Mouse (Mus musculus): ENCODE results near the gene Gm21887. TPM values are rescaled to one million over a fixed set of nuclear protein-coding genes. Genes with fewer than 3 reads are reported as not detected.
"Not testable (repeated sequence)": the region's sequence is repeated elsewhere in the genome, so short reads cannot be mapped to it uniquely, and the experiment has no call there.

The Gm21887 gene
- polyA plus RNA-seq, 1 experiment from 2014 or later = 91.3 TPM

DNA sequence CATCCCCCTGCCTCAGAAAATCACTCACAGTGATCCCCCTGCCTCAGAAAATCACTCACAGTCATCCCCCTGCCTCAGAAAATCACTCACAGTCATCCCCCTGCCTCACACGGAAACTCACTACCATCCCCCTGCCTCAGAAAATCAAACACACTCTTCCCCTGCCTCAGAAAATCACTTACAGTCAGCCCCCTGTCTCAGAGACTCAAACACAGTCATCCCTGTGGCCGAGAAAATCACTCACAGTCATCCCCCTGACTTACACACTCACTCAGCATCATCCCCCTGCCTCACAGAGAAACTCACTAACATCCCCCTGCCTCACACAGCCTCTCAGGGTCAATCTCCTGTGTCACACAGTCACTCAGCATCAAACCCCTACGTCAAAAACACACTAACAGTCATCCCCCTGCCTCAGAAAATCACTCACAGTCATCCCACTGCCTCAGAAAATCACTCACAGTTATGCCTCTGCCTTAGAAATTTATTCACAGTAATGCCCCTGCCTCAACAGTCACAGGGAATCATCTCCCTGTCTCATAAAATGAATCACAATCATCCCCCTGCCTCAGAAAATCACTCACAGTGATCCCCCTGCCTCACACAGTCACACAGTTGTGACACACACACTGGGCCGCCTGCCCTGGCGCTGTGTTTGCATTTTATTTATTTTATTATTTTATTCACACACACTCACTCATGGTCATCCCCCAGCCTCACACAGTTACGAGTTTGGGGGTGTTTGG is 8.6 kb upstream of the Gm21887 start:
- not testable (repeated sequence) for H3K9me3 ChIP-seq (ENCODE audit: control insufficient read depth, low read length); ATAC-seq; H3K27me3 ChIP-seq (replicated peaks; ENCODE audit: control insufficient read depth, insufficient read depth, low read length); H3K36me3 ChIP-seq (ENCODE audit: control insufficient read depth, insufficient read depth, low read length); H3K27ac ChIP-seq (ENCODE audit: low read depth, low read length); H3K9ac ChIP-seq (ENCODE audit: low read depth, low read length); H3K4me1 ChIP-seq (ENCODE audit: control insufficient read depth, insufficient read depth, low read depth, low read length); H3K4me2 ChIP-seq (ENCODE audit: low read length); H3K4me3 ChIP-seq (ENCODE audit: low read length)
- 30% methylated on average over 6 of the region's 6 CpGs for WGBS

DNA sequence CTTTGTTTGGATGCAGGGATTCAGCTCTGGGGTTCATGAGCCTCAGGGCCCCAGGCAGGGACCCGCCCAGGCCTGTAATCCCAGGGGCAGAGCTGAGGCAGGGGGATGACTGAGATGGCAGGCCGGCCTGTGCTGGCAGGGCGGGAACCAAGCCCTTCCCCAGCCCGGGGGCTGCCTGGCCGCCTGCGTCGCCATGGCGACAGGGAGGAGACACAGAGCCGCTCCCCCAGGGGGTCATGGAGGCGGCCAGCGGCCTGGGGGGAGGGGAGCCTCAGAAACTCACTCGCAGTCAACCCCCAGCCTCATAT is 8.1 kb upstream of the Gm21887 start:
- ATAC-seq = peak; percentile 30; the same call in 1 of the 2 replicates
- H3K4me1 ChIP-seq (ENCODE audit: control insufficient read depth, insufficient read depth, low read depth, low read length); H3K4me3 ChIP-seq (ENCODE audit: low read length); H3K27ac ChIP-seq (ENCODE audit: low read depth, low read length); H3K9me3 ChIP-seq (ENCODE audit: control insufficient read depth, low read length); H3K36me3 ChIP-seq (ENCODE audit: control insufficient read depth, insufficient read depth, low read length); H3K9ac ChIP-seq (ENCODE audit: low read depth, low read length); H3K4me2 ChIP-seq (ENCODE audit: low read length); H3K27me3 ChIP-seq (replicated peaks; ENCODE audit: control insufficient read depth, insufficient read depth, low read length): not testable (repeated sequence)
- WGBS = no CpG with 5 or more reads among the region's 12 CpGs

DNA sequence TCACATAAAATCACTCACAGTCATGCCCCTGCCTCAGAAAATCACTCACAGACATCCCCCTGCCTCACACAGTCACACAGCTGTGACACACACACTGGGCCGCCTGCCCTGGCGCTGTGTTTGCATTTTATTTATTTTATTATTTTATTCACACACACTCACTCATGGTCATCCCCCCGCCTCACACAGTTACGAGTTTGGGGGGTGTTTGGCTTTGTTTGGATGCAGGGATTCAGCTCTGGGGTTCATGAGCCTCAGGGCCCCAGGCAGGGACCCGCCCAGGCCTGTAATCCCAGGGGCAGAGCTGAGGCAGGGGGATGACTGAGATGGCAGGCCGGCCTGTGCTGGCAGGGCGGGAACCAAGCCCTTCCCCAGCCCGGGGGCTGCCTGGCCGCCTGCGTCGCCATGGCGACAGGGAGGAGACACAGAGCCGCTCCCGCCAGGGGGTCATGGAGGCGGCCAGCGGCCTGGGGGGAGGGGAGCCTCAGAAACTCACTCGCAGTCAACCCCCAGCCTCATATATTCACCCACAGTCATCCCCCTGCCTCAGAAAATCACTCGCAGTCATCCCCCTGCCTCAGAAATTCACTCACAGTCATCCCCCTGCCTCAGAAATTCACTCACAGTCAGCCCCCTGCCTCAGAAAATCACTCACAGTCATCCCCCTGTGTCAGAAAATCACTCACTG is 6.8 kb upstream of the Gm21887 start:
- ATAC-seq = peak; percentile 50; the same call in 1 of the 2 replicates

DNA sequence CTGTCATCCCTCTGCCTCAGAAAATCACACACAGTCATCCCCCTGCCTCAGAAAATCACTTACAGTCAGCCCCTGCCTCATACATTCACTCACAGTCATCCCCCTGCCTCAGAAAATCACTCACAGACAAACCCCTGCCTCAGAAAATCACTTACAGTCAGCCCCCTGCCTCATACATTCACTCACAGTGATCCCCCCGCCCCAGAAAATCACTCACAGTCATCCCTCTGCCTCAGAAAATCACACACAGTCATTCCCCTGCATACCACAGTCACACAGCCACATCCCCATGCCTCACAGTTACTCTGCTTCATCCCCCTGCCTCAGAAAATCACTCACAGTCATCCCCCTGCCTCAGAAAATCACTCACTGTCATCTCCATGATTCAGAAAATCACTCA is 5.9 kb upstream of the Gm21887 start:
- H3K4me3 ChIP-seq (ENCODE audit: low read length); H3K4me1 ChIP-seq (ENCODE audit: control insufficient read depth, insufficient read depth, low read depth, low read length); H3K36me3 ChIP-seq (ENCODE audit: control insufficient read depth, insufficient read depth, low read length); H3K4me2 ChIP-seq (ENCODE audit: low read length); H3K9me3 ChIP-seq (ENCODE audit: control insufficient read depth, low read length); H3K27me3 ChIP-seq (replicated peaks; ENCODE audit: control insufficient read depth, insufficient read depth, low read length); ATAC-seq; H3K9ac ChIP-seq (ENCODE audit: low read depth, low read length); H3K27ac ChIP-seq (ENCODE audit: low read depth, low read length): not testable (repeated sequence)
- WGBS = 24% methylated on average over 1 of the region's 1 CpGs

More for the DNA sequence above, 6.8 kb upstream of the Gm21887 start:
- H3K27ac ChIP-seq (ENCODE audit: low read depth, low read length); H3K4me1 ChIP-seq (ENCODE audit: control insufficient read depth, insufficient read depth, low read depth, low read length); H3K4me3 ChIP-seq (ENCODE audit: low read length); H3K36me3 ChIP-seq (ENCODE audit: control insufficient read depth, insufficient read depth, low read length); H3K27me3 ChIP-seq (replicated peaks; ENCODE audit: control insufficient read depth, insufficient read depth, low read length); H3K9me3 ChIP-seq (ENCODE audit: control insufficient read depth, low read length); H3K9ac ChIP-seq (ENCODE audit: low read depth, low read length); H3K4me2 ChIP-seq (ENCODE audit: low read length): not testable (repeated sequence)
- WGBS = 30% methylated on average over 6 of the region's 18 CpGs

DNA sequence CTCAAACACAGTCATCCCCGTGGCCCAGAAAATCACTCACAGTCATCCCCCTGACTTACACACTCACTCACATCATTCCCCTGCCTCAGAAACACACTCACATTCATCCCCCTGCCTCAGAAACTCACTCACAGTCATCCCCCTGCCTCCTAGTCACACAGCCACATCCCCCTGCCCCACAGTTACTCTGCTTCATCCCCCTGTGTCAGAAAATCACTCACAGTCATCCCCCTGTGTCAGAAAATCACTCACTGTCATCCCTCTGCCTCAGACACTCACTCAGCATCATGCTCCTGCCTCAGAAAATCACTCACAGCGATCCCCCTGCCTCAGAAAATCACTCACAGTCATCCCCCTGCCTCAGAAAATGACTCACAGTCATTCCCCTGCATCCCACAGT is 5.2 kb upstream of the Gm21887 start:
- WGBS = 45% methylated on average over 2 of the region's 2 CpGs
- H3K9ac ChIP-seq (ENCODE audit: low read depth, low read length); H3K36me3 ChIP-seq (ENCODE audit: control insufficient read depth, insufficient read depth, low read length); H3K27ac ChIP-seq (ENCODE audit: low read depth, low read length); H3K27me3 ChIP-seq (replicated peaks; ENCODE audit: control insufficient read depth, insufficient read depth, low read length); H3K9me3 ChIP-seq (ENCODE audit: control insufficient read depth, low read length); ATAC-seq; H3K4me1 ChIP-seq (ENCODE audit: control insufficient read depth, insufficient read depth, low read depth, low read length); H3K4me2 ChIP-seq (ENCODE audit: low read length); H3K4me3 ChIP-seq (ENCODE audit: low read length): not testable (repeated sequence)

DNA sequence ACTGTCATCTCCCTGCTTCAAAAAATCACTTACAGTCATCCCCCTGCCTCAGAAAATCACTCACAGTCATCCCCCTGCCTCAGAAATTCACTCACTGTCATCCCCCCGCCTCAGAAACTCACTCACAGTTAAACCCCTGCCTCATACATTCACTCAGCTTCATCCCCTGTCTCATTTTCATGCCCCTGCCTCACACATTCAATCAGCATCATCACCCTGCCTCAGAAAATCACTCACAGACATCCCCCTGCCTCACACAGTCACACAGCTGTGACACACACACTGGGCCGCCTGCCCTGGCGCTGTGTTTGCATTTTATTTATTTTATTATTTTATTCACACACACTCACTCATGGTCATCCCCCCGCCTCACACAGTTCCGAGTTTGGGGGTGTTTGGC is 4.7 kb upstream of the Gm21887 start:
- H3K27me3 ChIP-seq (replicated peaks; ENCODE audit: control insufficient read depth, insufficient read depth, low read length); H3K36me3 ChIP-seq (ENCODE audit: control insufficient read depth, insufficient read depth, low read length); H3K4me2 ChIP-seq (ENCODE audit: low read length); H3K27ac ChIP-seq (ENCODE audit: low read depth, low read length); ATAC-seq; H3K9ac ChIP-seq (ENCODE audit: low read depth, low read length); H3K4me1 ChIP-seq (ENCODE audit: control insufficient read depth, insufficient read depth, low read depth, low read length); H3K4me3 ChIP-seq (ENCODE audit: low read length): not testable (repeated sequence)
- WGBS = 17% methylated on average over 5 of the region's 5 CpGs
- H3K9me3 ChIP-seq (ENCODE audit: control insufficient read depth, low read length) = peaks cover 13% of the 10 kb centered on the region

DNA sequence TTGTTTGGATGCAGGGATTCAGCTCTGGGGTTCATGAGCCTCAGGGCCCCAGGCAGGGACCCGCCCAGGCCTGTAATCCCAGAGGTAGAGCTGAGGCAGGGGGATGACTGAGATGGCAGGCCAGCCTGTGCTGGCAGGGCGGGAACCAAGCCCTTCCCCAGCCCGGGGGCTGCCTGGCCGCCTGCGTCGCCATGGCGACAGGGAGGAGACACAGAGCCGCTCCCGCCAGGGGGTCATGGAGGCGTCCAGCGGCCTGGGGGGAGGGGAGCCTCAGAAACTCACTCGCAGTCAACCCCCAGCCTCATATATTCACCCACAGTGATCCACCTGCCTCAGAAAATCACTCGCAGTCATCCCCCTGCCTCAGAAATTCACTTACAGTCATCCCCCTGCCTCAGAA is 4.3 kb upstream of the Gm21887 start:
- H3K4me2 ChIP-seq (ENCODE audit: low read length); H3K4me3 ChIP-seq (ENCODE audit: low read length); H3K27me3 ChIP-seq (replicated peaks; ENCODE audit: control insufficient read depth, insufficient read depth, low read length); ATAC-seq; H3K4me1 ChIP-seq (ENCODE audit: control insufficient read depth, insufficient read depth, low read depth, low read length); H3K9ac ChIP-seq (ENCODE audit: low read depth, low read length); H3K36me3 ChIP-seq (ENCODE audit: control insufficient read depth, insufficient read depth, low read length); H3K27ac ChIP-seq (ENCODE audit: low read depth, low read length): not testable (repeated sequence)
- peaks cover 14% of the 10 kb centered on the region for H3K9me3 ChIP-seq (ENCODE audit: control insufficient read depth, low read length)
- WGBS = 7% methylated on average over 13 of the region's 13 CpGs

DNA sequence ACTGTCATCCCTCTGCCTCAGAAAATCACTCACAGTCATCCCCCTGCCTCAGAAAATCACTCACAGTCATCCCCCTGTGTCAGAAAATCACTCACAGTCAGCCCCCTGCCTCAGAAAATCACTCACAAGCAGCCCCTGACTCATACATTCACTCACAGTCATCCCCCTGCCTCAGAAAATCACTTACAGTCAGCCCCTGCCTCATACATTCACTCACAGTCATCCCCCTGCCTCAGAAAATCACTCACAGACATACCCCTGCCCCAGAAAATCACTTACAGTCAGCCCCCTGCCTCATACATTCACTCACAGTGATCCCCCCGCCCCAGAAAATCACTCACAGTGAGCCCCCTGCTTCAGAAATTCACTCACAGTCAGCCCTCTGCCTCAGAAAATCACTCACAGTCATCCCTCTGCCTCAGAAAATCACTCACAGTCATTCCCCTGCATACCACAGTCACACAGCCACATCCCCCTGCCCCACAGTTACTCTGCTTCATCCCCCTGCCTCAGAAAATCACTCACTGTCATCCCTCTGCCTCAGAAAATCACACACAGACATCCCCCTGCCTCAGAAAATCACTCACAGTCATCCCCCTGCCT is 3.7 kb upstream of the Gm21887 start:
- H3K4me1 ChIP-seq (ENCODE audit: control insufficient read depth, insufficient read depth, low read depth, low read length); ATAC-seq; H3K27ac ChIP-seq (ENCODE audit: low read depth, low read length); H3K36me3 ChIP-seq (ENCODE audit: control insufficient read depth, insufficient read depth, low read length); H3K4me2 ChIP-seq (ENCODE audit: low read length); H3K9ac ChIP-seq (ENCODE audit: low read depth, low read length); H3K27me3 ChIP-seq (replicated peaks; ENCODE audit: control insufficient read depth, insufficient read depth, low read length); H3K4me3 ChIP-seq (ENCODE audit: low read length): not testable (repeated sequence)
- WGBS = 38% methylated on average over 1 of the region's 1 CpGs
- peaks cover 17% of the 10 kb centered on the region for H3K9me3 ChIP-seq (ENCODE audit: control insufficient read depth, low read length)

DNA sequence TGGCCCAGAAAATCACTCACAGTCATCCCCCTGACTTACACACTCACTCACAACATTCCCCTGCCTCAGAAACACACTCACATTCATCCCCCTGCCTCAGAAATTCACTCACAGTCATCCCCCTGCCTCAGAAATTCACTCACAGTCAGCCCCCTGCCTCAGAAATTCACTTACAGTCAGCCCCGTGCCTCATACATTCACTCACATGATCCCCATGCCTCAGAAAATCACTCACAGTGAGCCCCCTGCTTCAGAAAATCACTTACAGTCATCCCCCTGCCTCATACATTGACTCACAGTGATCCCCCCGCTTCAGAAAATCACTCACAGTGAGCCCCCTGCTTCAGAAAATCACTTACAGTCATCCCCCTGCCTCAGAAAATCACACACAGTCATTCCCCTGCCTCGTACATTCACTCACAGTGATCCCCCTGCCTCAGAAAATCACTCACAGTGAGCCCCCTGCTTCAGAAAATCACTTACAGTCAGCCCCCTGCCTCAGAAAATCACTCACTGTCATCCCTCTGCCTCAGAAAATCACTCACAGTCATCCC is 2.7 kb upstream of the Gm21887 start:
- H3K4me1 ChIP-seq (ENCODE audit: control insufficient read depth, insufficient read depth, low read depth, low read length); ATAC-seq; H3K27me3 ChIP-seq (replicated peaks; ENCODE audit: control insufficient read depth, insufficient read depth, low read length); H3K9ac ChIP-seq (ENCODE audit: low read depth, low read length); H3K27ac ChIP-seq (ENCODE audit: low read depth, low read length); H3K4me2 ChIP-seq (ENCODE audit: low read length); H3K4me3 ChIP-seq (ENCODE audit: low read length): not testable (repeated sequence)
- Histone ChIP-seq H3K9me3 (ENCODE audit: control insufficient read depth, low read length) (peaks cover 23% of the 10 kb centered on the region), H3K36me3 (ENCODE audit: control insufficient read depth, insufficient read depth, low read length) (peaks cover 11% of the 10 kb centered on the region)
- WGBS = 49% methylated on average over 3 of the region's 3 CpGs
